Mouse (Mus musculus) stomach, embryonic 15.5 days (tissue): ENCODE data around the gene Haus7. TPM values are rescaled to one million over a fixed set of nuclear protein-coding genes. Genes with fewer than 3 reads are reported as not detected.
"Not testable (repeated sequence)": the region's sequence is repeated elsewhere in the genome, so short reads cannot be mapped to it uniquely, and the experiment has no call there.

Experiments used
- ATAC-seq: fragments of 200-750 bp; cut with Nextera tagmentation; 2 replicates; pipeline ENCODE4 v1.8.0; 2017; ENCODE audit warnings: low read depth, moderate number of reproducible peaks, moderate TSS enrichment; ENCODE audit not compliant: insufficient read depth, low FRiP score
- H3K27ac ChIP-seq: fragments of 300-500 bp; sonication (generic); 2 replicates; pipeline ENCODE4 v1.5.1; 2015; ENCODE audit warnings: mild to moderate bottlenecking, inconsistent platforms
- H3K27me3 ChIP-seq: fragments of 300-500 bp; sonication (generic); replicated peaks from 2 replicates; pipeline ENCODE4 v1.6.1; 2015; ENCODE audit warnings: inconsistent platforms
- H3K36me3 ChIP-seq: fragments of 300-500 bp; sonication (generic); 2 replicates; pipeline ENCODE4 v1.6.1; 2015; ENCODE audit warnings: inconsistent platforms
- H3K4me1 ChIP-seq: fragments of 300-500 bp; sonication (generic); 2 replicates; pipeline ENCODE4 v1.6.1; 2015; ENCODE audit warnings: inconsistent platforms
- H3K4me2 ChIP-seq: fragments of 300-500 bp; sonication (generic); 2 replicates; pipeline ENCODE4 v1.6.1; 2015; ENCODE audit warnings: mild to moderate bottlenecking, inconsistent platforms
- H3K4me3 ChIP-seq: fragments of 300-500 bp; sonication (generic); replicated peaks from 2 replicates; pipeline ENCODE4 v1.5.1; 2015; ENCODE audit warnings: inconsistent platforms
- H3K9ac ChIP-seq: fragments of 300-500 bp; sonication (generic); 2 replicates; pipeline ENCODE4 v1.6.1; 2015; ENCODE audit warnings: inconsistent platforms
- H3K9me3 ChIP-seq: fragments of 300-500 bp; sonication (generic); 2 replicates; pipeline ENCODE4 v1.6.1; 2016; ENCODE audit warnings: inconsistent platforms
- WGBS: fragments of 180-500 bp; shearing (Covaris S2); methylation state at CpG from one replicate; pipeline ENCODE4 v1.1.7; 2015; 5-methylcytosine and 5-hydroxymethylcytosine counted together
- polyA plus RNA-seq: library from polyadenylated mRNA; unstranded; fragments of >200 nt; fragmentation: Nextera tagmentation; extraction: Ambion mirVana; gene quantifications from 2 replicates; pipeline ENCODE4 v1.2.1, GENCODE M21; 2015

Gene Haus7
- 54.1 and 58.7 TPM in 2 replicates for polyA plus RNA-seq

- H3K4me1 ChIP-seq = no peaks in the 10 kb centered on the region
- H3K4me2 ChIP-seq = peak within 1 kb of the TSS; percentile 56
- WGBS = 12% methylated on average over 26 of the region's 26 CpGs
- no peak within 1 kb of the TSS for H3K9ac ChIP-seq
- peak; percentile 100 for ATAC-seq
- H3K9me3 ChIP-seq = no peaks in the 10 kb centered on the region
- H3K27ac ChIP-seq = no peak within 1 kb of the TSS
- peak within 1 kb of the TSS; percentile 50 for H3K4me3 ChIP-seq
- no peaks in the 10 kb centered on the region for H3K36me3 ChIP-seq
- no peaks in the 10 kb centered on the region for H3K27me3 ChIP-seq
Observed at GRCm38 (mm10) chrX:73458877-73459392, at the start of gene Haus7. Gene Haus7 (minus strand): TSS chrX:73459044.

- H3K36me3 ChIP-seq = no peaks in the 10 kb centered on the region
- H3K4me1 ChIP-seq = no peaks in the 10 kb centered on the region
- no peak overlapping the region for H3K27ac ChIP-seq
- peaks cover 34% of the 10 kb centered on the region for H3K27me3 ChIP-seq
- H3K9me3 ChIP-seq = no peaks in the 10 kb centered on the region
- 88% methylated on average over 4 of the region's 4 CpGs for WGBS
- no peak for ATAC-seq
- H3K4me3 ChIP-seq = no peak overlapping the region
- H3K4me2 ChIP-seq = no peak overlapping the region
- H3K9ac ChIP-seq = no peak overlapping the region
Observed at GRCm38 (mm10) chrX:73506577-73506976, 47.7 kb upstream of the Haus7 start.

GRCm38 (mm10) chrX:73505130-73505735 is 46.4 kb upstream of the Haus7 start:
- peaks cover 35% of the 10 kb centered on the region for H3K27me3 ChIP-seq
- WGBS = 64% methylated on average over 5 of the region's 5 CpGs

GRCm38 (mm10) chrX:73496746-73497145 is 37.9 kb upstream of the Haus7 start:
- ATAC-seq = no peak; the same call in 1 of the 2 replicates
- Histone ChIP-seq H3K27me3 (0 out of 2 replicates have a peak, but pooled peaks cover 2% of the 10 kb centered on the region), H3K27ac (no peak overlapping the region), H3K36me3 (no peaks in the 10 kb centered on the region), H3K4me3 (no peak overlapping the region), H3K9ac (no peak overlapping the region), H3K4me2 (no peak overlapping the region), H3K9me3 (no peaks in the 10 kb centered on the region), H3K4me1 (no peaks in the 10 kb centered on the region)
- 83% methylated on average over 4 of the region's 4 CpGs for WGBS

More at GRCm38 (mm10) chrX:73505130-73505735, 46.4 kb upstream of the Haus7 start:
- no peak overlapping the region for H3K27ac ChIP-seq
- no peaks in the 10 kb centered on the region for H3K36me3 ChIP-seq
- no peak overlapping the region for H3K4me2 ChIP-seq
- H3K4me3 ChIP-seq = no peak overlapping the region
- no peak overlapping the region for H3K9ac ChIP-seq
- no peak for ATAC-seq
- H3K4me1 ChIP-seq = no peaks in the 10 kb centered on the region
- H3K9me3 ChIP-seq = no peaks in the 10 kb centered on the region

- WGBS = 7% methylated on average over 1 of the region's 2 CpGs
- H3K9ac ChIP-seq = not testable (repeated sequence)
Observed at GRCm38 (mm10) chrX:73493567-73493966, 34.7 kb upstream of the Haus7 start.

GRCm38 (mm10) chrX:73490804-73491203 is 32.0 kb upstream of the Haus7 start:
- H3K9ac ChIP-seq = no peak overlapping the region
- 76% methylated on average over 3 of the region's 3 CpGs for WGBS
- ATAC-seq = no peak
- no peaks in the 10 kb centered on the region for H3K4me1 ChIP-seq
- H3K4me2 ChIP-seq = no peak overlapping the region
- no peaks in the 10 kb centered on the region for H3K36me3 ChIP-seq
- H3K27me3 ChIP-seq = no peaks in the 10 kb centered on the region
- no peak overlapping the region for H3K4me3 ChIP-seq
- no peak overlapping the region for H3K27ac ChIP-seq
- H3K9me3 ChIP-seq = no peaks in the 10 kb centered on the region

More at GRCm38 (mm10) chrX:73493567-73493966, 34.7 kb upstream of the Haus7 start:
- H3K4me3 ChIP-seq, H3K9me3 ChIP-seq, H3K27me3 ChIP-seq, H3K27ac ChIP-seq, H3K4me2 ChIP-seq, H3K4me1 ChIP-seq, H3K36me3 ChIP-seq: not testable (repeated sequence)
- 0 out of 2 replicates have a peak, but pooled peaks have one; percentile 53 for ATAC-seq

- Histone ChIP-seq H3K9me3 (no peaks in the 10 kb centered on the region), H3K9ac (no peak overlapping the region), H3K27ac (no peak overlapping the region), H3K4me1 (no peaks in the 10 kb centered on the region), H3K36me3 (no peaks in the 10 kb centered on the region), H3K27me3 (no peaks in the 10 kb centered on the region), H3K4me3 (no peak overlapping the region), H3K4me2 (no peak overlapping the region)
- 63% methylated on average over 3 of the region's 4 CpGs for WGBS
- ATAC-seq = no peak
Observed at GRCm38 (mm10) chrX:73490186-73490585, 31.3 kb upstream of the Haus7 start.

DNA sequence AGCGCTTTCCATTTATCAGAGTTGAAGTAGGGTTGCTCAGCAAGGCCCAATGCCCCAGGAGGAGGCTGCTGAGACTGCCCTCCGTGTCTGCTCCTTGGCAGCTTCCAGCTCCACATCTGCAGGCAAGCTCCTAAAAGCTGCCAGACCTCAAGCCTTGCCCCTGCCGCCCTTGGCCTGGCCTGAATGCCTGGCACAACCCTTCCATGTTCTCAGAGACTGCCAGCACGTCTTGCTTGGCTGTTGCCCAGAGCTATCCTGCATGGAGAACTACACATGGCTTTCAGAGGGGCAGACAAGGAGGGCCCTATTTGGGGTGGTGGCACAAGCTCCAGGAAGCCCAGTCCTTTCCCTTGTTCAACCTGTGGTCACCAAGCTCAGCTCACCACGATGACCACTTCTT is 28.1 kb upstream of the Haus7 start:
- Histone ChIP-seq H3K9me3 (no peaks in the 10 kb centered on the region), H3K4me3 (no peak overlapping the region), H3K36me3 (no peaks in the 10 kb centered on the region), H3K27ac (no peak overlapping the region), H3K27me3 (no peaks in the 10 kb centered on the region), H3K9ac (no peak overlapping the region), H3K4me2 (no peak overlapping the region), H3K4me1 (no peaks in the 10 kb centered on the region)
- WGBS = 73% methylated on average over 5 of the region's 5 CpGs
- no peak for ATAC-seq

GRCm38 (mm10) chrX:73484870-73485269 is 26.0 kb upstream of the Haus7 start:
- Histone ChIP-seq H3K4me3 (peak overlapping the region; percentile 38; the same call in 1 of the 2 replicates), H3K27ac (no peak overlapping the region), H3K36me3 (no peaks in the 10 kb centered on the region), H3K9ac (no peak overlapping the region), H3K4me1 (no peaks in the 10 kb centered on the region), H3K27me3 (no peaks in the 10 kb centered on the region), H3K9me3 (no peaks in the 10 kb centered on the region), H3K4me2 (peak overlapping the region; percentile 50; the same call in 1 of the 2 replicates)
- WGBS = 86% methylated on average over 4 of the region's 4 CpGs
- ATAC-seq = no peak

- WGBS = 59% methylated on average over 1 of the region's 1 CpGs
- no peak for ATAC-seq
Observed at GRCm38 (mm10) chrX:73484076-73484475, 25.2 kb upstream of the Haus7 start.

DNA sequence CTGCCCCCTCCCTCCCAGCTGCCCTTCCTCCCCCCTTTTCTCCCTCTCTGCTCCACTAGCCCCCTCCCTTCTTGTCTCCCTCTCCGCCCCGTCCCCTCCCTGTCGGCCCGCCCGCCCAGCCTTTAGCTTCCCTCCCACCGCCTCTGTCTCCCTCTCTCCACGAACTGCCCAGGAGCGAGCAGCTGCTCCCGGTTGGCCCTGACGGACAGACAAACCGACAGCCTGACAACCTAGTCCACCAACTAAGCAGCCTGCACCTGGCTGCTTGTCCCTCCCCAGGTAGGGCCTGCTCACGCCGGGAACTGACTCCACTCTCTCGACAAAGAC is 24.6 kb upstream of the Haus7 start, which contains the start of gene Bgn:
Bgn (plus strand) TSS at position 119 of the 327 bp plus-strand sequence.
- 23% methylated on average over 8 of the region's 14 CpGs for WGBS
- Histone ChIP-seq H3K36me3 (no peaks in the 10 kb centered on the region), H3K9me3 (no peaks in the 10 kb centered on the region), H3K27me3 (no peaks in the 10 kb centered on the region), H3K27ac (peak within 1 kb of the TSS; percentile 26; the same call in 1 of the 2 replicates), H3K4me1 (no peaks in the 10 kb centered on the region), H3K4me2 (peak within 1 kb of the TSS; percentile 50), H3K4me3 (peak within 1 kb of the TSS; percentile 38), H3K9ac (peak within 1 kb of the TSS; percentile 16; the same call in 1 of the 2 replicates)
- no peak for ATAC-seq

More at GRCm38 (mm10) chrX:73484076-73484475, 25.2 kb upstream of the Haus7 start:
- Histone ChIP-seq H3K36me3 (no peaks in the 10 kb centered on the region), H3K27me3 (no peaks in the 10 kb centered on the region), H3K9ac (no peak overlapping the region), H3K4me2 (peak overlapping the region; percentile 50), H3K4me1 (no peaks in the 10 kb centered on the region), H3K9me3 (no peaks in the 10 kb centered on the region), H3K27ac (peak overlapping the region; percentile 11; the same call in 1 of the 2 replicates), H3K4me3 (peak overlapping the region; percentile 38)

DNA sequence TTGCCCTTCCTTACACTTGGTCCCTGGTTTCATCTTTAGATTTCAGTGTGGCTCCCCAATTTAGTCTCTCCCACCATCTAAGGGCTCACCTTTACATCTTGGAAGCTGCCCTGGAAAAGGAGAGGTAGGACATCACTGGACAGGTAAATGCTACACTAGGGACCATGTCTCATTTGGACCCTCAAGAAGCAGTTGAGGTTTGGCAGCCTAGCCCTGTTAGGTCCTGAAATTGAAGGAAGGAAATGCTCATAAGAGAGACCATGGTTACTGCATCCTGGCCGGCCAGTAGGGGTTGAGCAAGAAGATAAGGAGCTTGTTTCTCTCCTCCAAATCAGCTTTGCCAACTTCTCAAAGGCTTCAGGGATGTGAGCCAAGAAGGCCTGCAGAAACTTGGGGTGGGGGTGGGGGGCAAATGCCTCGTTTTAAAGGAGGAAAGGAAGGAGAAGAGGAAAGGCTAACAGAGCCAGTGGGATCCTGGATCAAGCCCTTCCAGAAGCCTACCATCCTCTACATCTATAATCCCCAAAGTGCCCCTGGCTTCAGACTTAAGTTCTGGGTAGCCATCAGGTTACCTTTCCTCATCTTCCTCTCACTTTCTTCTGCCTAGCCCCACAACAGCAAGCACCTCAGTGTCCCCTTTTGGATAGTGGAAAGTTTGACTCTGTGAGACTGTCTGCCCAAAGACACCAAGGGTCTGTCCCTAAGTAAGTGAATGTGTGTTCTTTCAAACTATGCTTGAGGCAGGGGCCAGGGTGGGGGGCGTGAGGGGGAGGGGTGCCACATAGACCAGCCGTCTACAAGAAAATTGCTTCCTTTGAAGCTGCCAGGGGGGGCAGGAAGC is 24.0 kb upstream of the Haus7 start:
- no peak overlapping the region for H3K4me3 ChIP-seq
- peak overlapping the region; percentile 50 for H3K4me2 ChIP-seq
- no peak for ATAC-seq
- no peak overlapping the region for H3K9ac ChIP-seq
- no peaks in the 10 kb centered on the region for H3K36me3 ChIP-seq
- WGBS = 32% methylated on average over 4 of the region's 4 CpGs
- no peaks in the 10 kb centered on the region for H3K27me3 ChIP-seq
- H3K9me3 ChIP-seq = no peaks in the 10 kb centered on the region
- H3K27ac ChIP-seq = peak overlapping the region; percentile 26; the same call in 1 of the 2 replicates
- H3K4me1 ChIP-seq = no peaks in the 10 kb centered on the region
